Mouse (Mus musculus) olfactory bulb, adult 2 months (tissue): Measurements from ENCODE around the gene Tmem237.

Source experiments
- CTCF ChIP-seq: fragments of 200-500 bp; IDR thresholded peaks from 2 replicates; pipeline ENCODE4 v1.5.1; 2012; ENCODE audit warnings: low read depth, mild to moderate bottlenecking, low read length, moderate library complexity; ENCODE audit not compliant: insufficient read depth
- POLR2A ChIP-seq: fragments of 200-500 bp; IDR thresholded peaks from 2 replicates; pipeline ENCODE4 v1.6.1; 2012; ENCODE audit warnings: mild to moderate bottlenecking, low read depth, low read length, moderate library complexity; ENCODE audit not compliant: insufficient read depth

DNA sequence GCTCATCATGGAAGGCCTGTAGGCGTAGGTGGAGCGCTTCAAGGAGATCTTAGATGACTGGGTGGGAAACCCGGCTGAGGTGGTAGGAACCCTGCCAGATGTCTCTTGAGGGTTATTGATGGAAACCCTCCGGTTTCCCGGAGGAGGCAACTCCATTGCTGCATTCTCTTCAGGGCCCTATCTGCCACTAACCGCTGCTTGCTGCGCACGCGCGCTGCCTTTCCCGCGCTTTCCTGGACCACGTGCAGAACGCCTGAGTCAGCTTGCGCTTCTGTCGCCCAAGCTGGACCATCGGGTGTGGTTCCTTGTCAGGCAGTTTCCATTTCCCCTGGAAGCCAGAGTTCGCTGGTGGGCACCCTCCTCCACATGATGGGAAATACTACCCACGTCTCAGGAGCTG is 25.5 kb downstream of the Tmem237 start, which contains the start of gene C2cd6:
- no peak for TF ChIP-seq POLR2A
- no peak for TF ChIP-seq CTCF
